Mouse (Mus musculus) C2C12 (cell line): ENCODE measurements around the gene Slc32a1.

Source experiments
- MAX ChIP-seq: IDR thresholded peaks from one replicate; pipeline ENCODE4 v1.6.1; 2011; ENCODE audit warnings: mild to moderate bottlenecking, control low read depth
- USF1 ChIP-seq: IDR thresholded peaks from one replicate; pipeline ENCODE4 v1.6.1; 2011; ENCODE audit warnings: low read depth, mild to moderate bottlenecking, control low read depth, moderate library complexity

DNA sequence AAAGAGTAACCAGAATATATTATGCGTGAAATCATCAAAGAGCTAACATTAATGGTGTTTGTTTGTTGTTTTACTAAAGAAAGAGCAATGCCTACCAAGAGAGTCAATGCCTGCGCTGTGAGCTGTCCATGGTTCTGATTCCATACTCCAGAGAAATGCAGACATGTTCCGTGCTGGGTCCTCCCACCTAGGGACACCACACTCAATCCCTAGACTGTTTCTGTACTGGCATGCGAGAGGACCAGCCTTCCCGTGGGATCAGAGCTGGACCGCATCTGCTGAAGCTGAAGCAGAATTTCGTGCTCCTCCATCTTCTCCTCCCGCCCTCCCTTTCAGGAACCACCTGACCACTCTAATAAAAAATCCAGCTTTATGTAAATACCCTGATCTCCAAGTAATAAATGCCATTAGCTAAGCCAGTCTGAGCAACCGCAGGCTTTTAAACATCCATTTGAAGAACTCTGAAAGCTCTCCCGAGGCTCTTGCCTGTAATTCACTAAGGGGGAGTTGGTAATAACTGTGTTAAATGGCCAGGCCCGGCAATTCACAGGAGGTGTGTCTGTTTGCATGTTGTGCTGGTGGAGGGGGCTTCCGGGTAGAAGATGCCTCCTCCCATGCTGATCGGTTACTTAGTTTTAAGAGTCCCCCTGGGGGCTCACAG, 40.0 kb upstream of the Slc32a1 start:
- TF ChIP-seq MAX (peak; percentile 51), USF1 (no peak)
